Mouse (Mus musculus): ENCODE measurements around the gene Lrmda.

- no peak for TF ChIP-seq POLR2A (IDR thresholded peaks at IDR 0.05; ENCODE audit: low read depth, low read length)
- TF ChIP-seq CTCF (IDR thresholded peaks at IDR 0.05; ENCODE audit: borderline replicate concordance, insufficient read depth, low read length), result no peak
Observed at GRCm38 (mm10) chr14:22940576-22940975, 921.1 kb downstream of the Lrmda start.
